Mouse (Mus musculus) E14TG2a.4 (cell line): ENCODE results near the gene Uhmk1.
A peak's percentile ranks its signal among the peaks of the same experiment; 100 is the strongest.
"Not testable (repeated sequence)": the region's sequence is repeated elsewhere in the genome, so short reads cannot be mapped to it uniquely, and the experiment has no call there.

Experiments
- H3K27me3 ChIP-seq: 2 replicates; pipeline ENCODE4 v1.6.1; 2014; ENCODE audit warnings: low read length, control low read depth; ENCODE audit not compliant: insufficient read depth
- H3K36me3 ChIP-seq: 2 replicates; pipeline ENCODE4 v1.6.1; 2014; ENCODE audit warnings: low read length, control low read depth; ENCODE audit not compliant: insufficient read depth
- H3K4me1 ChIP-seq: replicated peaks from 2 replicates; pipeline ENCODE4 v1.6.1; 2014; ENCODE audit warnings: low read depth, low read length, control low read depth
- H3K4me3 ChIP-seq: replicated peaks from 2 replicates; pipeline ENCODE4 v1.5.1; 2014; ENCODE audit warnings: mild to moderate bottlenecking, low read length
- H3K9me3 ChIP-seq: 2 replicates; pipeline ENCODE4 v1.6.1; 2014; ENCODE audit warnings: low read length, control low read depth
- CTCF ChIP-seq: conservative IDR thresholded peaks from 2 replicates; pipeline ENCODE4 v1.5.1; 2014; ENCODE audit warnings: low read length
- NANOG ChIP-seq: IDR thresholded peaks from 2 replicates; pipeline ENCODE4 v1.6.1; 2014; ENCODE audit warnings: borderline replicate concordance, low read length, mixed read lengths
- POU5F1 ChIP-seq: IDR thresholded peaks from 2 replicates; pipeline ENCODE4 v1.6.1; 2014; ENCODE audit warnings: low read length, borderline replicate concordance

Uhmk1 gene

GRCm38 (mm10) chr1:170214757-170215522 is at the start of gene Uhmk1:
Gene Uhmk1 (minus strand): TSS chr1:170215397.
- Histone ChIP-seq H3K4me1 (no peaks in the 10 kb centered on the region; the same call in 1 of the 2 replicates), H3K27me3 (no peaks in the 10 kb centered on the region), H3K4me3 (peak within 1 kb of the TSS; percentile 93), H3K36me3 (peaks cover 14% of the 10 kb centered on the region), H3K9me3 (no peaks in the 10 kb centered on the region)
- no peak for TF ChIP-seq CTCF
- no peak for TF ChIP-seq NANOG

- Histone ChIP-seq H3K36me3 (no peaks in the 10 kb centered on the region), H3K4me3 (peak overlapping the region; percentile 35; the same call in 1 of the 2 replicates), H3K4me1 (peaks cover 6% of the 10 kb centered on the region; the same call in 1 of the 2 replicates), H3K9me3 (no peaks in the 10 kb centered on the region), H3K27me3 (no peaks in the 10 kb centered on the region)
- TF ChIP-seq POU5F1 (no peak), NANOG (no peak), CTCF (no peak)
These were observed 40.3 kb upstream of the Uhmk1 start for GRCm38 (mm10) chr1:170255560-170255910.

GRCm38 (mm10) chr1:170254893-170255559 is 39.8 kb upstream of the Uhmk1 start:
- H3K36me3 ChIP-seq, result no peaks in the 10 kb centered on the region
- H3K9me3 ChIP-seq, result no peaks in the 10 kb centered on the region
- peaks cover 6% of the 10 kb centered on the region; the same call in 1 of the 2 replicates for H3K4me1 ChIP-seq
- H3K27me3 ChIP-seq, result no peaks in the 10 kb centered on the region
- peak overlapping the region; percentile 49 for H3K4me3 ChIP-seq
- no peak for TF ChIP-seq CTCF
- TF ChIP-seq POU5F1, result no peak
- TF ChIP-seq NANOG, result no peak

- no peaks in the 10 kb centered on the region for H3K9me3 ChIP-seq
- H3K4me3 ChIP-seq, result no peak overlapping the region
- no peaks in the 10 kb centered on the region for H3K36me3 ChIP-seq
- no peaks in the 10 kb centered on the region for H3K27me3 ChIP-seq
- TF ChIP-seq POU5F1 (no peak), NANOG (no peak), CTCF (no peak)
- no peaks in the 10 kb centered on the region for H3K4me1 ChIP-seq
These were observed 29.8 kb upstream of the Uhmk1 start for GRCm38 (mm10) chr1:170245016-170245415.

GRCm38 (mm10) chr1:170232688-170233087 is 17.5 kb upstream of the Uhmk1 start, which contains the start of gene Sh2d1b2:
Gene Sh2d1b2 (plus strand): TSS chr1:170232749.
- H3K9me3 ChIP-seq, H3K4me1 ChIP-seq, H3K36me3 ChIP-seq, H3K27me3 ChIP-seq, H3K4me3 ChIP-seq: not testable (repeated sequence)

- no peaks in the 10 kb centered on the region for H3K36me3 ChIP-seq
- TF ChIP-seq POU5F1, result no peak
- no peak for TF ChIP-seq CTCF
- no peak for TF ChIP-seq NANOG
- H3K27me3 ChIP-seq, result no peaks in the 10 kb centered on the region
- H3K4me1 ChIP-seq, result no peaks in the 10 kb centered on the region
- no peak overlapping the region for H3K4me3 ChIP-seq
- H3K9me3 ChIP-seq, result no peaks in the 10 kb centered on the region
These were observed 8.1 kb upstream of the Uhmk1 start for GRCm38 (mm10) chr1:170223276-170223675.

- Histone ChIP-seq H3K4me1 (no peaks in the 10 kb centered on the region), H3K27me3 (no peaks in the 10 kb centered on the region), H3K36me3 (no peaks in the 10 kb centered on the region), H3K4me3 (no peak overlapping the region), H3K9me3 (no peaks in the 10 kb centered on the region)
- no peak for TF ChIP-seq NANOG
- TF ChIP-seq CTCF, result no peak
- TF ChIP-seq POU5F1, result no peak
These were observed 5.2 kb upstream of the Uhmk1 start for GRCm38 (mm10) chr1:170220351-170220750.

- Histone ChIP-seq H3K4me1 (no peaks in the 10 kb centered on the region), H3K4me3 (no peak overlapping the region), H3K27me3 (no peaks in the 10 kb centered on the region), H3K9me3 (no peaks in the 10 kb centered on the region), H3K36me3 (no peaks in the 10 kb centered on the region)
- TF ChIP-seq CTCF, result peak; percentile 32
- TF ChIP-seq NANOG, result no peak
These were observed 3.1 kb upstream of the Uhmk1 start for GRCm38 (mm10) chr1:170218091-170218884.
